ENCODE assay signal across 8 mouse cellular contexts in genomic region chr7:127614511-127614890, GRCm38 (mm10). TPM values are rescaled to one million over a fixed set of nuclear protein-coding genes. Genes with fewer than 3 reads are reported as not detected.
DNase-seq lines count a peak whose midpoint lies in the region; ATAC-seq lines count a peak whose summit lies in the region.

No protein-coding gene starts in this region.

- ATAC-seq in forebrain, embryonic 13.5 days = peak; percentile 44; the same call in 1 of the 2 replicates
- peak; percentile 21 for ATAC-seq in hindbrain, embryonic 15.5 days (ENCODE audit: low FRiP score, low read depth)
- ATAC-seq in liver, embryonic 11.5 days (replicated peaks; ENCODE audit: low FRiP score) = peak; percentile 69
- ATAC-seq in activated CD4-positive, CD25-positive, alpha-beta regulatory T cell, adult 4 months = no peak

- H3K9ac ChIP-seq in forebrain, embryonic 13.5 days = peak overlapping the region; percentile 96
- peak overlapping the region; percentile 89 for H3K9ac ChIP-seq in hindbrain, embryonic 15.5 days
- H3K9ac ChIP-seq in liver, embryonic 11.5 days (ENCODE audit: low read depth, low read length) = peak overlapping the region; percentile 97

- H3K4me3 ChIP-seq in forebrain, embryonic 13.5 days = peak overlapping the region; percentile 100
- peak overlapping the region; percentile 99 for H3K4me3 ChIP-seq in hindbrain, embryonic 15.5 days
- H3K4me3 ChIP-seq in liver, embryonic 11.5 days (ENCODE audit: low read depth, low read length) = peak overlapping the region; percentile 98

- WGBS in forebrain, embryonic 13.5 days = 0% methylated on average over 9 of the region's 44 CpGs
- WGBS in hindbrain, embryonic 15.5 days = under 1% methylated on average over 16 of the region's 44 CpGs
- 1% methylated on average over 42 of the region's 44 CpGs for WGBS in liver, embryonic 11.5 days

- H3K4me2 ChIP-seq in forebrain, embryonic 13.5 days = peak overlapping the region; percentile 92
- H3K4me2 ChIP-seq in hindbrain, embryonic 15.5 days = peak overlapping the region; percentile 71
- peak overlapping the region; percentile 66 for H3K4me2 ChIP-seq in liver, embryonic 11.5 days

- H3K4me1 ChIP-seq in forebrain, embryonic 13.5 days = peaks cover 35% of the 10 kb centered on the region
- H3K4me1 ChIP-seq in hindbrain, embryonic 15.5 days (replicated peaks) = peaks cover 34% of the 10 kb centered on the region
- peaks cover 9% of the 10 kb centered on the region; the same call in 1 of the 2 replicates for H3K4me1 ChIP-seq in liver, embryonic 11.5 days (replicated peaks; ENCODE audit: control insufficient read depth, insufficient read depth, low read length)

- DNase-seq in heart, adult 18-20 months = peak; percentile 63 to 65
- DNase-seq in heart, adult 8-10 months (ENCODE audit: low spot score) = no peak
- peak; percentile 68 to 70 for DNase-seq in adrenal gland, adult 18-20 months (ENCODE audit: low spot score in 2 of 2)
- DNase-seq in liver, embryonic 11.5 days (ENCODE audit: low spot score) = peak; percentile 72
- DNase-seq in naive thymus-derived CD4-positive, alpha-beta T cell, adult 2 months (ENCODE audit: low read depth) = peak; percentile 42

- no peaks in the 10 kb centered on the region for H3K9me3 ChIP-seq in forebrain, embryonic 13.5 days (replicated peaks)
- H3K9me3 ChIP-seq in hindbrain, embryonic 15.5 days = no peaks in the 10 kb centered on the region
- no peaks in the 10 kb centered on the region; the same call in 1 of the 2 replicates for H3K9me3 ChIP-seq in liver, embryonic 11.5 days (ENCODE audit: control insufficient read depth, low read length)

- peak overlapping the region; percentile 79 for H3K27ac ChIP-seq in forebrain, embryonic 13.5 days
- peak overlapping the region; percentile 89 for H3K27ac ChIP-seq in hindbrain, embryonic 15.5 days (replicated peaks)
- peak overlapping the region; percentile 74 for H3K27ac ChIP-seq in liver, embryonic 11.5 days (ENCODE audit: low read depth, low read length)

- no peaks in the 10 kb centered on the region for H3K27me3 ChIP-seq in forebrain, embryonic 13.5 days
- no peaks in the 10 kb centered on the region for H3K27me3 ChIP-seq in hindbrain, embryonic 15.5 days
- no peaks in the 10 kb centered on the region for H3K27me3 ChIP-seq in liver, embryonic 11.5 days (replicated peaks; ENCODE audit: control insufficient read depth, insufficient read depth, low read length)

- H3K36me3 ChIP-seq in forebrain, embryonic 13.5 days (ENCODE audit: poor library complexity, severe bottlenecking) = peaks cover 34% of the 10 kb centered on the region
- H3K36me3 ChIP-seq in hindbrain, embryonic 15.5 days = peaks cover 31% of the 10 kb centered on the region
- peaks cover 32% of the 10 kb centered on the region for H3K36me3 ChIP-seq in liver, embryonic 11.5 days (ENCODE audit: control insufficient read depth, insufficient read depth, low read length)

RNA-seq across cellular contexts. Expression of gene Zfp629, which starts 1.1 kb away (rescaled TPM):
- total RNA-seq in heart, adult 18-20 months (2021) = 10 to 100 TPM; 16.5 TPM
- 10 to 100 TPM; 19.9 to 23.4 (median 20.0) TPM for total RNA-seq in heart, adult 8-10 months (2022)
- 10 to 100 TPM; 16.4 to 16.5 TPM for total RNA-seq in adrenal gland, adult 18-20 months (2021)
- polyA plus RNA-seq in forebrain, embryonic 13.5 days (2015; fragmentation: Nextera tagmentation; extraction: Ambion mirVana) = 18.6 and 22.0 TPM in 2 replicates
- 18.7 and 19.1 TPM in 2 replicates for polyA plus RNA-seq in hindbrain, embryonic 15.5 days (2015; fragmentation: Nextera tagmentation; extraction: Ambion mirVana)
- 8.3 and 9.8 TPM in 2 replicates for polyA plus RNA-seq in liver, embryonic 11.5 days (2014; fragmentation: Nextera tagmentation; extraction: Ambion mirVana)
- polyA plus RNA-seq in activated CD4-positive, CD25-positive, alpha-beta regulatory T cell, adult 4 months (2017; shearing (Covaris generic)) = under 1 TPM in 1 of 2 experiments, not detected in 1; 0.18 TPM

RNA-seq across cellular contexts. Expression of gene Rnf40, which starts 25.9 kb away (rescaled TPM):
- total RNA-seq in heart, adult 18-20 months (2021) = 10 to 100 TPM; 41.0 to 42.8 TPM
- 10 to 100 TPM; 38.1 to 42.6 (median 40.3) TPM for total RNA-seq in heart, adult 8-10 months (2022)
- 10 to 100 TPM; 54.1 to 64.1 TPM for total RNA-seq in adrenal gland, adult 18-20 months (2021)
- polyA plus RNA-seq in forebrain, embryonic 13.5 days (2015; fragmentation: Nextera tagmentation; extraction: Ambion mirVana) = 43.1 and 51.9 TPM in 2 replicates
- 41.4 and 44.9 TPM in 2 replicates for polyA plus RNA-seq in hindbrain, embryonic 15.5 days (2015; fragmentation: Nextera tagmentation; extraction: Ambion mirVana)
- 44.1 and 49.0 TPM in 2 replicates for polyA plus RNA-seq in liver, embryonic 11.5 days (2014; fragmentation: Nextera tagmentation; extraction: Ambion mirVana)
- polyA plus RNA-seq in activated CD4-positive, CD25-positive, alpha-beta regulatory T cell, adult 4 months (2017; shearing (Covaris generic)) = 10 to 100 TPM; 25.3 to 26.1 TPM

RNA-seq across cellular contexts. Expression of gene Ccdc189, which starts 26.1 kb away (rescaled TPM):
- total RNA-seq in heart, adult 18-20 months (2021) = 10 to 100 TPM; 12.6 to 15.4 TPM
- total RNA-seq in heart, adult 8-10 months (2022) = 10 to 100 TPM; 10.1 to 15.2 (median 14.4) TPM
- 1 to 10 TPM; 8.4 to 8.5 TPM for total RNA-seq in adrenal gland, adult 18-20 months (2021)
- polyA plus RNA-seq in forebrain, embryonic 13.5 days (2015; fragmentation: Nextera tagmentation; extraction: Ambion mirVana) = 13.8 and 15.6 TPM in 2 replicates
- 10.1 and 12.2 TPM in 2 replicates for polyA plus RNA-seq in hindbrain, embryonic 15.5 days (2015; fragmentation: Nextera tagmentation; extraction: Ambion mirVana)
- polyA plus RNA-seq in liver, embryonic 11.5 days (2014; fragmentation: Nextera tagmentation; extraction: Ambion mirVana) = 5.4 and 6.2 TPM in 2 replicates
- polyA plus RNA-seq in activated CD4-positive, CD25-positive, alpha-beta regulatory T cell, adult 4 months (2017; shearing (Covaris generic)) = 1 to 10 TPM in 1 of 2 experiments, under 1 TPM in 1; 0.57 to 1.4 TPM

RNA-seq across cellular contexts. Expression of gene Phkg2, which starts 41.4 kb away (rescaled TPM):
- total RNA-seq in heart, adult 18-20 months (2021) = 10 to 100 TPM; 14.9 to 16.4 TPM
- total RNA-seq in heart, adult 8-10 months (2022) = 10 to 100 TPM; 12.1 to 20.9 (median 17.3) TPM
- 10 to 100 TPM; 37.1 to 38.0 TPM for total RNA-seq in adrenal gland, adult 18-20 months (2021)
- 58.6 and 63.4 TPM in 2 replicates for polyA plus RNA-seq in forebrain, embryonic 13.5 days (2015; fragmentation: Nextera tagmentation; extraction: Ambion mirVana)
- polyA plus RNA-seq in hindbrain, embryonic 15.5 days (2015; fragmentation: Nextera tagmentation; extraction: Ambion mirVana) = 59.3 and 59.4 TPM in 2 replicates
- polyA plus RNA-seq in liver, embryonic 11.5 days (2014; fragmentation: Nextera tagmentation; extraction: Ambion mirVana) = 41.6 and 41.7 TPM in 2 replicates
- polyA plus RNA-seq in activated CD4-positive, CD25-positive, alpha-beta regulatory T cell, adult 4 months (2017; shearing (Covaris generic)) = 10 to 100 TPM; 73.7 to 85.5 TPM

RNA-seq across cellular contexts. Expression of gene Tmem265, which starts 53.3 kb away (rescaled TPM):
- total RNA-seq in heart, adult 18-20 months (2021) = not detected
- not detected for total RNA-seq in heart, adult 8-10 months (2022)
- total RNA-seq in adrenal gland, adult 18-20 months (2021) = not detected
- polyA plus RNA-seq in forebrain, embryonic 13.5 days (2015; fragmentation: Nextera tagmentation; extraction: Ambion mirVana) = 5.0 and 5.7 TPM in 2 replicates
- 7.6 and 10.3 TPM in 2 replicates for polyA plus RNA-seq in hindbrain, embryonic 15.5 days (2015; fragmentation: Nextera tagmentation; extraction: Ambion mirVana)
- 6.9 and 11.1 TPM in 2 replicates for polyA plus RNA-seq in liver, embryonic 11.5 days (2014; fragmentation: Nextera tagmentation; extraction: Ambion mirVana)
- 10 to 100 TPM; 52.4 to 58.5 TPM for polyA plus RNA-seq in activated CD4-positive, CD25-positive, alpha-beta regulatory T cell, adult 4 months (2017; shearing (Covaris generic))
